Mouse (Mus musculus): ENCODE measurements around the gene Eva1c.
A peak's percentile ranks its signal among the peaks of the same experiment; 100 is the strongest.

The Eva1c gene

GRCm38 (mm10) chr16:90910855-90911533, 84.5 kb downstream of the Eva1c start:
- DNase-seq (ENCODE audit: low read depth in 2 of 2, low spot score in 2 of 2), result no peak

GRCm38 (mm10) chr16:90911766-90912165, 85.2 kb downstream of the Eva1c start:
- DNase-seq (ENCODE audit: low read depth in 2 of 2, low spot score in 2 of 2), result no peak

GRCm38 (mm10) chr16:90916040-90916481, 89.5 kb downstream of the Eva1c start:
- DNase-seq (ENCODE audit: low read depth in 2 of 2, low spot score in 2 of 2), result no peak

- no peak for DNase-seq (ENCODE audit: low read depth in 2 of 2, low spot score in 2 of 2)
Measured at GRCm38 (mm10) chr16:90917156-90917555, 90.6 kb downstream of the Eva1c start.

- no peak for DNase-seq (ENCODE audit: low read depth in 2 of 2, low spot score in 2 of 2)
Measured at GRCm38 (mm10) chr16:90921471-90922159, 95.1 kb downstream of the Eva1c start.

GRCm38 (mm10) chr16:90924606-90925370, 98.3 kb downstream of the Eva1c start:
- no peak for DNase-seq (ENCODE audit: low read depth in 2 of 2, low spot score in 2 of 2)

- DNase-seq (ENCODE audit: low read depth in 2 of 2, low spot score in 2 of 2), result no peak
Measured at GRCm38 (mm10) chr16:90925461-90925860, 98.9 kb downstream of the Eva1c start.

GRCm38 (mm10) chr16:90927446-90927845, 100.9 kb downstream of the Eva1c start:
- no peak for DNase-seq (ENCODE audit: low read depth in 2 of 2, low spot score in 2 of 2)

- no peak for DNase-seq (ENCODE audit: low read depth in 2 of 2, low spot score in 2 of 2)
Measured at GRCm38 (mm10) chr16:90933534-90934176, 107.1 kb downstream of the Eva1c start.

GRCm38 (mm10) chr16:90934193-90934686, 107.7 kb downstream of the Eva1c start:
- no peak for DNase-seq (ENCODE audit: low read depth in 2 of 2, low spot score in 2 of 2)

GRCm38 (mm10) chr16:90934687-90935328, 108.3 kb downstream of the Eva1c start, which contains the start of gene Cfap298:
Cfap298 (minus strand) TSS chr16:90935114.
- DNase-seq (ENCODE audit: low read depth in 2 of 2, low spot score in 2 of 2), result peak; percentile 88

GRCm38 (mm10) chr16:90941246-90941645, 114.7 kb downstream of the Eva1c start:
- no peak for DNase-seq (ENCODE audit: low read depth in 2 of 2, low spot score in 2 of 2)

- no peak for DNase-seq (ENCODE audit: low read depth in 2 of 2, low spot score in 2 of 2)
Measured at GRCm38 (mm10) chr16:90946977-90947376, 120.5 kb downstream of the Eva1c start.

GRCm38 (mm10) chr16:90950354-90950963, 123.9 kb downstream of the Eva1c start:
- DNase-seq (ENCODE audit: low read depth in 2 of 2, low spot score in 2 of 2), result no peak

GRCm38 (mm10) chr16:90953147-90953546, 126.6 kb downstream of the Eva1c start:
- no peak for DNase-seq (ENCODE audit: low read depth in 2 of 2, low spot score in 2 of 2)

GRCm38 (mm10) chr16:90953770-90954169, 127.3 kb downstream of the Eva1c start:
- no peak for DNase-seq (ENCODE audit: low read depth in 2 of 2, low spot score in 2 of 2)
